Mouse (Mus musculus): Measurements from ENCODE around the gene Nfkbie. TPM values are rescaled to one million over a fixed set of nuclear protein-coding genes. Genes with fewer than 3 reads are reported as not detected.

Gene Nfkbie
- polyA plus RNA-seq, 1 experiment: 2.9 TPM

DNA sequence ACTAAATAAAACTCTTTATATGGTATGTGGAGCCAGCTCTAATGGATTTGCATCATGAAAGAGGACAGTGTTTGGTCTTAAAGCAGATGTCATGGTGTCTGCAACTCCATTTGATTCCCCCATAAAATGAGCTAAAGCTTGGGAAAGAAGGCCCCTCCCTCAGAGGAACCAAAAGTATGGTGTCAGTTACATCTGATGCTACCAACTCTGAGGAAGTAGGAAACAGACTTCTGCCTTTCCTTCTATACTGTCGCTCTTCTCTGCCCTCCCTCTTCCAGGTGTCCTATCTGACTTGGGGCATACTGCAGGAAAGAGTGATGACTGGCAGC, 10.5 kb downstream of the Nfkbie start:
- TF ChIP-seq GATA1 (IDR thresholded peaks at IDR 0.05; ENCODE audit: low read length): no peak

DNA sequence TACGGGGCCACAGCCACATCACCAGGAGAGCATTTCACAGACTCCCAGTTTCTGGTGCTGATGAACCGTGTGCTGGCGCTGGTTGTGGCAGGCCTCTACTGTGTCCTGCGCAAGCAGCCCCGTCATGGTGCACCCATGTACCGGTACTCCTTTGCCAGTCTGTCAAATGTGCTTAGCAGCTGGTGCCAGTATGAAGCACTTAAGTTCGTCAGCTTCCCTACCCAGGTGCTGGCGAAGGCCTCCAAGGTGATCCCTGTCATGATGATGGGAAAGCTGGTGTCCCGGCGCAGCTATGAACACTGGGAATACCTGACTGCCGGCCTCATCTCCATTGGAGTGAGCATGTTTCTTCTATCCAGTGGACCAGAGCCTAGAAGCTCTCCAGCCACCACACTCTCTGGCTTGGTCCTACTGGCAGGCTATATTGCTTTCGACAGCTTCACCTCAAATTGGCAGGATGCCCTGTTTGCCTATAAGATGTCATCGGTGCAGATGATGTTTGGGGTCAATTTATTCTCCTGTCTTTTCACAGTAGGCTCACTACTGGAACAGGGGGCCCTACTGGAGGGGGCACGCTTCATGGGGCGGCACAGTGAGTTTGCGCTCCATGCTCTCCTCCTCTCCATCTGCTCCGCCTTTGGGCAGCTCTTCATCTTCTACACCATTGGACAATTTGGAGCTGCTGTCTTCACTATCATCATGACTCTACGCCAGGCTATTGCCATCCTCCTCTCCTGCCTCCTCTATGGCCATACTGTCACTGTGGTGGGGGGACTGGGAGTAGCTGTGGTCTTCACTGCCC, 11.1 kb downstream of the Nfkbie start:
- no peak for TF ChIP-seq GATA1 (IDR thresholded peaks at IDR 0.05; ENCODE audit: low read length)

DNA sequence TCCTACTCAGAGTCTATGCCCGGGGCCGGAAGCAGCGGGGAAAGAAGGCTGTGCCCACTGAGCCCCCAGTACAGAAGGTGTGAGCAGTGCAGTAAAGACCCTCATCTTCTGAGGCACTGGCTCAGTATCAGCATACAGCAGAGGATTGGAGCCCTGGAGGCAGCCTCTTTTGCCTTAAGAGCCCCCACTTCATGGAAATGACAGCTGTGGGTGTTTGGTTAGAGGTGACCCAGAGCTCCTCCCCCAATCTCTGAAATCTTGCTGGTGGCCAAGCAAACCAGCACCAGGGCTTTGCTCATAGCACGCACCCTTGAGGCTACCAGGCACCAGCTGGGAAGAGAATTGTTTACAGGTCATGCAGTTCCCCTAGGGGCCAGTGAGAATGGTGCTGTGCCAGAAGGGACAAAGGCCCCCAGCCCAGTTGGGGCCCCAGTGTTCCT, 11.7 kb downstream of the Nfkbie start:
- TF ChIP-seq GATA1 (IDR thresholded peaks at IDR 0.05; ENCODE audit: low read length): no peak

DNA sequence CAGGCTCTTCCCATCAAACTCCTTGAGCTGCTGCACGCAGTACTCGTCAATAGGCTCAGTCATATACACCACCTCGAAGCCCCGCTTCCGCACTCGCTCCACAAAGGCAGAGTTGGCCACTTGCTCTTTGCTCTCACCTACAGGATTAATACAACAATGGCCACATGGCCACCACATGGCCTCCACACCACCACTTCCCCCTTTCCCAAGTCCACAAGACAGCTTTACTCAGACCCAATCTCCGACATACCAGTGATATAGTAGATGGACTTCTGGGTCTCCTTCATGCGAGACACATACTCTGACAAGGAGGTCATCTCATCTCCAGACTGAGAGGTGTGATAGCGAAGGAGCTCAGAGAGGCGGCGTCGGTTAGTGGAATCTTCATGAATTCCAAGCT, 13.5 kb downstream of the Nfkbie start:
- no peak for TF ChIP-seq GATA1 (IDR thresholded peaks at IDR 0.05; ENCODE audit: low read length)

DNA sequence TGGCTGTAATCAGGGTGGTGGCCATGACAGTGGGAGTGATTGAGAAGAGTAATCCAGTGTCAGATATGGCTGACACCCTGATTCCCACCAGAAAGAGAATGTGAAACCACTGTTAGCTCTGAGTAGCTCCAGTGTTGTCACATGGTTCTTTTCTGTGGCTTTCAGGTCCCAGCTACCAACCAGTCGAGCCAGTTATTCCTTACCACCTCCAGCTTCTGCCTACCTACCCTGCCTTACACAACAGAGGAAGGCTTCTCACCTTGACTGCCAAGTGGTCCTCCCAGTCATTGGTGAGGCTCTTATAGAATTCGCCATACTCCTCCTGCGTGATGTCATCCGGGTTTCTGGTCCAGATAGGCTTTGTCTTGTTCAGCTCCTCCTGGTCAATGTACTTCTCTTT, 14.5 kb downstream of the Nfkbie start:
- TF ChIP-seq GATA1 (IDR thresholded peaks at IDR 0.05; ENCODE audit: low read length): no peak

DNA sequence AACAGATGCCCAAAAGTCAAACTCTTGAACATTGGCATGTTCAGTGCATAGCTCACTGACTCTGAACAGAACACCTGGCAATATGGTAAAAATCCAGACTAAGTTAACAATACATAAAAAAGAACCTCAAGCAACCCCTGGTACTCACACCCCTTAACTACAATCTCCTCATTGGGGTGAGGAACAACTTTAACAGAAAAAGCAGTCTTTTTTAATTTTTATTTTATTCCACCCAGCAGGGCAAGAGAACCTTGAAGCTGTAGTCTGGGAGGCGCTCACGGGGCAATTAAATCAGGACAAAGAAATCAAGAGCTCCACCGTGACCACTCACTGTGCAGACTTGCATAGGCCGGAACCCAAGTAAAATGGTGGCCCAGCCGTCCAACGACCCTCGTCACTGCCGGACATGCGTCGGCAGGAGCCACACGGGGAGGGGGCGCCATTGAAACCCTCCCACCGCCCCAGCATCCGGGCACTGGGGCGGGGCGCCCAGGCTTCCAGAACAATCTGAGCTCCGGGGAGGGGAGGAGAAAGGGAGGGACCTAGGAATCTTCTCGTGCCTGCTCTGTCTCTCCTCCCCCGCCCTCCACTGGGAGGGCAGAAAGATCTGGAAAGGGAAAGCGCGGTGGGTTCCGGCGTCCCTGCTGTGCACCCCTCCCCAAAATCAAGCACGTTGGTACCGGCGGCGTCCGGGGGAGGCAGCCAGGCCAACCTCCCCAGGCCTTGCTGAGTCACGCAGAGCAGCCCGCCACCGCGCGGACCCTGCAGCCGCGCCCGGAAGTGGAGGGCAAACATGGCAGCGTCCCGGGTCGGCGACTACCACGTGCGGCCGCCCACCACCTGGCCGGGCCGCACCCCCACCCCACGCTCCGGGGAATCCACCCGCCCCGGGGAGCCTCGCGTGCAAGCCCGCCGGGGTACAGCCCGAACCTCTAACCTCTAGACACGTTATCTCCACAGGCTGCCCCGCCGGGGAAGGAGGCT, 16.9 kb downstream of the Nfkbie start:
- TF ChIP-seq GATA1 (IDR thresholded peaks at IDR 0.05; ENCODE audit: low read length): no peak

DNA sequence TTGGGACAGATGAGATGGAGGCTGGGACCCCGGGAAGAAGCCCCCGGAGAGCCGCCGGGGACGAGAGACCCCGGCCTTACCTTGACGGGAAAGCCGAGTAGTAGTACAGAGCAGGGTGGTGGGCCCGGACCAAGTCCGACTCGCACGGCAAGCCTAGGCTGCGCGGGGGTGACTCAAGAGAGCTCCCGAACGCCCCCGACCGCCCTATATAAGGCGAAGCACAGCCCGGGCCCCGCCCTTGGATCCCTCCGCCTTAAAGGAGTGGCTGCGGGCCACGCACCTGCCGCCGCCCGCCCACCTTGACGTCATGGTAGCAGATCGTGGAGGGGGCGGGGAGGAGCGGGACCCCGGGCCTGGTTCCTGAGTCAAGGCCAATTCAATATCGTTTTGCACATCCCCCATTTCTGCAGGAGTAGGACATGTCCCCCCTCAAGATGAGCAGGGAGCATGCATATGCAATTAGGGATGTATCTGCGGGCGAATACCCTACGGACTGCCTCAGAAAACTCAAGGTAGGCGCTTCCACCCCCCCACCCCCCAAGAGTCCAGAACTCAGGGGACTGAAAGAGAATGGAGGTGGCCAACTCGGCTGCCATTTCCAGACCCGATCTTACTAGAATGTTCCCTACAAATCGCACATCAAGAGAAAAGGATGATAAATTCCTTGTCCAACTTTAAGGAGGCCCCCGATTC, 17.7 kb downstream of the Nfkbie start, which contains the start of gene Hsp90ab1:
Gene Hsp90ab1 (minus strand): TSS at position 185 of the 693 bp plus-strand sequence.
- no peak for TF ChIP-seq GATA1 (IDR thresholded peaks at IDR 0.05; ENCODE audit: low read length)

DNA sequence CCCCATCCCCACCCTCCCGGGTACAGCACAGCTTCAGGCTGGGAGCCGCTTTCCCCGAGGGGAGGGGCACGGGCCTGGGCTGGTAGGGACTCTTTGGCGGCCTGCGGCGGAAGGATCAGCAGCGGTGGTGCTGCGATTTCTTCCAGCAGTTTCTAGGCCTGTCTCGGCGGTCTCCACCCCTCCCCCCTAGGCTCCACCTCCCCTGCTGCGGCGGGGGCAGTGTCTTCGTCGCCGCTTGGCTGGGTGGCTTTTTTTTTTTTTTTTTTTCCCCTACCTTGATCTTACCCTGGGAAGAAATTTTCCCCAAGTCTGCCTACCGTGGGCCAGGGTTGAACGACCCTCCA, 18.2 kb downstream of the Nfkbie start:
- no peak for TF ChIP-seq GATA1 (IDR thresholded peaks at IDR 0.05; ENCODE audit: low read length)

DNA sequence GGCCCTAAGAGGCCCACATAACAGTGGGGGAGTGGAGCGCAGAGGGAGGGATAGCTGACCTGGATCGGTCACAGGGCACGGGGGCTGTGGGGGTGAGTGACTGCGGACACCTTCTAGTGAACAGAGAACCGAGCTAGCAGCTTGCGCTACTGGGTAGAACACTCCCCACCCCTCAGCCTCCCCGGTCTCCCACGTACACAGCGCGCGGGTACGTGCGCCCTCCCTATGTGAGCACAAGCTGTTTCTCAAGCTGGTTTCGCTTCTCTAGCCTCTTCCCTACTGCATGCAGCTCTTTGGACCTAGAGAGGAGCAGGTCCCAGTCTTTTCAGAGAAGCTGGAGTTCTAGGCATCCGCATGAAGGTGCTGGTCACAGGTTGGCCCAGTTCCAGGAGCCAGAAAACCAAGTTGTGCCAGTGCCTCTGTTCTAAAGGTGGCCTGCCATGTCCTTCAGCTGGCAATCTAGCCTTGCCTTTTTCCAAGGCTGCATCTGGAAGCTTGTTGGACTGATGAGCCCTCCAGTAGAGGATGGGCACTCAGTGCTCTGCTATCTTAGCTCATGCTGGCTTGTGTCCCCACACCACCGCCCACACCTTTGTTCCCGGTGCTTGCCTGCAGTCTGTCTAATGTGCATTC, 18.7 kb downstream of the Nfkbie start:
- TF ChIP-seq GATA1 (IDR thresholded peaks at IDR 0.05; ENCODE audit: low read length): no peak

DNA sequence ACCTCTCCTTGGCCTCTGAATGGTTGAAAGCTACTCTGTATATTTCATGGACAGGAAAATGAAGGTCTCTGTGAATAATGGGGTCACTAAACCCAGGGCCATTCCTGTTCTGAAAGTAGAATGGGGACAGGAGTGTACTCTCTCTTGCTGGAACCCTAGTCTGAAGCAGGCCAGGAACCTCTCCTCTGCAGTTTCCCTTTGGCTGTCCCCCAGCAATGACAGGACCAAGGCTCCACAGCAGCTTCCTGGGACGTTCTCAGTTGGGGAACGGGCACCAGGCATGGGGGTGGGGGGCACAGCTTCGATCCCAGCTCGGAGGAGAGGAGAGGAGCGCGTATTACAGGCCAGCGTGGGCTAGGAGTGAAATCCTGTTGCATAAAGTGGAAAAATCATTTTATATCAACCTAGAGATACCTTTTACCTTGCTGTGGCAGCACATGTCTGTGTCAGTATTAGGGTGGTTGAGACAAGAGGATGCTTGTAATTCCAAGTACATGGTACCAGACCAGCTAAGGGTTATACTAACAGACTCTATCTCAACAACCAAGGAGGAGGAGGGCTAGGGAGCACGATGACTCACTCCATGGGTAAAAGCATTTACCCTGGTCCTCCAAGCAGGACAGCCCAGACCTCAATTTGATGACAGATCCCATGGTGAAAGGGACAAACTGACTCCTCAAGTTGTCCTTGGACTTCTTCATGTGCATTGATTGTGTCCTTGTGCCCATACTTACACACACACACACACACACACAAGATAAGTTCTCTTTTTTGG, 19.8 kb downstream of the Nfkbie start:
- TF ChIP-seq GATA1 (IDR thresholded peaks at IDR 0.05; ENCODE audit: low read length): no peak

DNA sequence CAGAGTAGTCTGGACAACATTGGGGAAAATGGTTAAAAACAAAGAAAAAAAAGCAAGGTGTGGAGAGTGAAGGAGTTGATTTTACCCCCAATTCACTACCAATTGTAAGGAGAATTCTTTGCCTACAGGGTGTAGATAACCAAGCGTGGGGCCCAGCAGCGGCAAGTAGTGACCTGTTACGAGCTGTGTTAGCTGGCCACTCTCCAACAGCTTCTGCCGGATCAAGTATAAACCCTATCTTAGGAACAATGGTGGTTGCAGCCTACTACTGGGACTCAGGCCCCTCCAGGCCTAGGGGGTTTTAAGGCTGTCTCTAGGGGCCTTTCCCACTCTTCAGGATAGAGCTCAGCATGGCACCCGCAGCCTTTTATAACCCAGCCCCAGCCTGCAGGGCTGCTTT, 22.7 kb downstream of the Nfkbie start:
- no peak for TF ChIP-seq GATA1 (IDR thresholded peaks at IDR 0.05; ENCODE audit: low read length)

DNA sequence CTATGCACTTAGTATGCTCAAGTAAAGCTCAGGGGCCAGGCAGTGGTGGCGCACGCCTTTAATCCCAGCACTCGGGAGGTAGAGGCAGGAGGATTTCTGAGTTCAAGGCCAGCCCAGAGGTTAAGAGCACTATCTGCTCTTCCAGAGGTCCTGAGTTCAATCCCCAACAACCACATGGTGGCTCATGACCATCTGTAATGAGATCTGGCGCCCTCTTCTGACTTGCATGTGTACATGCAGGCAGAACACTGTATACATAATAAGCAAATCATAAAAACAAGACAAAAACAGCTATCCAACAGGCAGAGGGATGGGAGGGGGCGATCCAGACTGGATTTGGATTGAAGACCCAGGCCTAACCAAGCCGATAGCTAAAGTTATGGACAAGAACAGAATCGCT, 23.3 kb downstream of the Nfkbie start:
- no peak for TF ChIP-seq GATA1 (IDR thresholded peaks at IDR 0.05; ENCODE audit: low read length)

DNA sequence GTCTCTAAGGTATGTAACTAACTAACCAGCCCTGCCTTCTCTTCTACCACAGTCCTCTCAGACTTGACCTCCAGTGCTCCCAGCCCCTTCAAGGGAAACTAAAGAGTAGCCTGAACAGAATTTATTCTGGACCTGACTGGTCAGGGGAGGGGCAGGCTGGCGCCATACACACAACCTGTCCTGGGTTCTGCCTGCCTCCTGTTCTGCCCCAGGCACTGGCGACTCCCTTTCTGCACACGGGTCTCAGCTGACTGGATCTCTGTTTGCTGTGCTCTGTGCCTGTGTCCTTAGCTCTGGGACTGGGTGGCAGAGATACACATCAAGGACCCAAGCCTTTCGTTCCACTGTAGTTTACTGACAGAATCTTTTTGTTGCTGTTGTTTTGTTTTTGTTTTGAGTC, 24.1 kb downstream of the Nfkbie start:
- no peak for TF ChIP-seq GATA1 (IDR thresholded peaks at IDR 0.05; ENCODE audit: low read length)

DNA sequence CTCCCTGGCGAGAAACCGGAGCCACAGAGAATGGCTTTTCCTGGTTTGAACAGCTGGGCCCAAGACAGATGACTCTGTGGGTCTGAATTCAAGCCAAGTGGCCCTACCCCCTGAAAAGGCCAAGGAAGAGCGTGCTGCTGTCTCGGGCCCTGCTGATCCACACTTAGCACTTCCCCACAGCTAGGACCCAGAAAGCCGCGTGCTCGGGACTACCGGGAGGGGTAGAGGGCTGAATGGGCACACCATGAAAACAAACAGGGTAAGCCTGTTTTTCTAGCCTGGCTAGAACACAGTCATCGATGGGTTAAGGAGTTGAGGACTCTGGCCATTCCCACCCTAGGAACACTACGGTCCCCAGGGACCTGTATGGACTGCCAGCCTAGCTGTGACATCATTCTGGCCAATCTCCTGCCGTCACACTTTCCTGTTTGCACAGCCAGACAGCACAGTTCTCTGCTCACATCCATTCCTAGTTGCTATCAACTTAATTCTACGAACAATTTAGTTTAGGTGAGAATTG, 25.5 kb downstream of the Nfkbie start:
- TF ChIP-seq GATA1 (IDR thresholded peaks at IDR 0.05; ENCODE audit: low read length): no peak
